Mouse (Mus musculus): ENCODE results near the gene Olfr1344. TPM values are rescaled to one million over a fixed set of nuclear protein-coding genes. Genes with fewer than 3 reads are reported as not detected.
A peak's percentile ranks its signal among the peaks of the same experiment; 100 is the strongest.

Olfr1344 gene
- 0.19 TPM in 1 of 2 replicates, not detected in the other for polyA plus RNA-seq (2016; fragmentation: Nextera tagmentation; extraction: Ambion mirVana)

GRCm38 (mm10) chr7:6438388-6438787, at the start of gene Olfr1344:
TSS of gene Olfr1344 (plus strand) at chr7:6438688.
- 84% methylated on average over 3 of the region's 3 CpGs for WGBS
- no peaks in the 10 kb centered on the region for H3K27me3 ChIP-seq (ENCODE audit: low read depth, poor library complexity, severe bottlenecking)
- no peaks in the 10 kb centered on the region for H3K36me3 ChIP-seq
- H3K27ac ChIP-seq (replicated peaks): no peak within 1 kb of the TSS
- peaks cover 15% of the 10 kb centered on the region for H3K4me1 ChIP-seq
- H3K4me3 ChIP-seq: no peak within 1 kb of the TSS
- DNase-seq (ENCODE audit: low spot score): no peak
- H3K9me3 ChIP-seq (replicated peaks): 0 out of 2 replicates have a peak, but pooled peaks cover 6% of the 10 kb centered on the region

GRCm38 (mm10) chr7:6388971-6389370, 49.5 kb upstream of the Olfr1344 start:
- peaks cover 6% of the 10 kb centered on the region for H3K4me1 ChIP-seq
- H3K4me3 ChIP-seq: no peak overlapping the region
- no peaks in the 10 kb centered on the region for H3K27me3 ChIP-seq (ENCODE audit: low read depth, poor library complexity, severe bottlenecking)

GRCm38 (mm10) chr7:6389449-6389848, 49.0 kb upstream of the Olfr1344 start:
- Histone ChIP-seq H3K9me3 (replicated peaks) (peaks cover 9% of the 10 kb centered on the region; the same call in 1 of the 2 replicates), H3K4me1 (peaks cover under 1% of the 10 kb centered on the region; the same call in 1 of the 2 replicates), H3K27ac (replicated peaks) (no peak overlapping the region), H3K4me3 (no peak overlapping the region), H3K27me3 (ENCODE audit: low read depth, poor library complexity, severe bottlenecking) (no peaks in the 10 kb centered on the region), H3K36me3 (peaks cover 63% of the 10 kb centered on the region)
- WGBS: 66% methylated on average over 5 of the region's 5 CpGs
- no peak for DNase-seq (ENCODE audit: low spot score)

More at GRCm38 (mm10) chr7:6388971-6389370, 49.5 kb upstream of the Olfr1344 start:
- peaks cover 9% of the 10 kb centered on the region; the same call in 1 of the 2 replicates for H3K9me3 ChIP-seq (replicated peaks)
- peaks cover 58% of the 10 kb centered on the region for H3K36me3 ChIP-seq
- H3K27ac ChIP-seq (replicated peaks): no peak overlapping the region
- 89% methylated on average over 5 of the region's 5 CpGs for WGBS
- no peak for DNase-seq (ENCODE audit: low spot score)

- WGBS: 30% methylated on average over 25 of the region's 25 CpGs
- peaks cover 12% of the 10 kb centered on the region for H3K4me1 ChIP-seq
- peaks cover 23% of the 10 kb centered on the region for H3K36me3 ChIP-seq
- no peaks in the 10 kb centered on the region; the same call in 1 of the 2 replicates for H3K9me3 ChIP-seq (replicated peaks)
- H3K4me3 ChIP-seq: peak within 1 kb of the TSS; percentile 58
- DNase-seq (ENCODE audit: low spot score): peak; percentile 59
- peak within 1 kb of the TSS; percentile 71; the same call in 1 of the 2 replicates for H3K27ac ChIP-seq (replicated peaks)
- no peaks in the 10 kb centered on the region for H3K27me3 ChIP-seq (ENCODE audit: low read depth, poor library complexity, severe bottlenecking)
Measured at GRCm38 (mm10) chr7:6397996-6398975, 40.2 kb upstream of the Olfr1344 start, which contains the start of gene Smim17. TSS of gene Smim17 (plus strand) at chr7:6398715.

GRCm38 (mm10) chr7:6410043-6410442, 28.4 kb upstream of the Olfr1344 start, which contains the start of gene Gm20715:
TSS of gene Gm20715 (plus strand) at chr7:6410277.
- no peak within 1 kb of the TSS for H3K27ac ChIP-seq (replicated peaks)
- WGBS: 3% methylated on average over 17 of the region's 17 CpGs
- H3K36me3 ChIP-seq: no peaks in the 10 kb centered on the region
- peak; percentile 86 for DNase-seq (ENCODE audit: low spot score)
- peaks cover 4% of the 10 kb centered on the region for H3K4me1 ChIP-seq
- no peak within 1 kb of the TSS for H3K4me3 ChIP-seq
- no peaks in the 10 kb centered on the region for H3K27me3 ChIP-seq (ENCODE audit: low read depth, poor library complexity, severe bottlenecking)
- no peaks in the 10 kb centered on the region for H3K9me3 ChIP-seq (replicated peaks)

GRCm38 (mm10) chr7:6414626-6415441, 23.7 kb upstream of the Olfr1344 start:
- 7% methylated on average over 21 of the region's 22 CpGs for WGBS
- no peak overlapping the region for H3K27ac ChIP-seq (replicated peaks)
- H3K4me3 ChIP-seq: peak overlapping the region; percentile 43
- no peaks in the 10 kb centered on the region for H3K36me3 ChIP-seq
- H3K4me1 ChIP-seq: peaks cover 6% of the 10 kb centered on the region
- DNase-seq (ENCODE audit: low spot score): peak; percentile 15
- H3K27me3 ChIP-seq (ENCODE audit: low read depth, poor library complexity, severe bottlenecking): no peaks in the 10 kb centered on the region
- no peaks in the 10 kb centered on the region for H3K9me3 ChIP-seq (replicated peaks)

GRCm38 (mm10) chr7:6415442-6415787, 23.1 kb upstream of the Olfr1344 start:
- peaks cover 6% of the 10 kb centered on the region for H3K4me1 ChIP-seq
- H3K27me3 ChIP-seq (ENCODE audit: low read depth, poor library complexity, severe bottlenecking): no peaks in the 10 kb centered on the region
- DNase-seq (ENCODE audit: low spot score): no peak
- no peak overlapping the region for H3K27ac ChIP-seq (replicated peaks)
- 15% methylated on average over 8 of the region's 8 CpGs for WGBS
- H3K36me3 ChIP-seq: no peaks in the 10 kb centered on the region
- no peaks in the 10 kb centered on the region for H3K9me3 ChIP-seq (replicated peaks)
- peak overlapping the region; percentile 43 for H3K4me3 ChIP-seq

GRCm38 (mm10) chr7:6419894-6420293, 18.6 kb upstream of the Olfr1344 start:
- 77% methylated on average over 6 of the region's 6 CpGs for WGBS
- Histone ChIP-seq H3K27ac (replicated peaks) (no peak overlapping the region), H3K27me3 (ENCODE audit: low read depth, poor library complexity, severe bottlenecking) (no peaks in the 10 kb centered on the region), H3K9me3 (replicated peaks) (peaks cover 5% of the 10 kb centered on the region; the same call in 1 of the 2 replicates), H3K4me1 (peaks cover 3% of the 10 kb centered on the region), H3K36me3 (no peaks in the 10 kb centered on the region), H3K4me3 (no peak overlapping the region)
- no peak for DNase-seq (ENCODE audit: low spot score)

GRCm38 (mm10) chr7:6429381-6429780, 9.1 kb upstream of the Olfr1344 start:
- Histone ChIP-seq H3K9me3 (replicated peaks) (peaks cover 22% of the 10 kb centered on the region), H3K27me3 (ENCODE audit: low read depth, poor library complexity, severe bottlenecking) (no peaks in the 10 kb centered on the region), H3K4me1 (peaks cover 1% of the 10 kb centered on the region; the same call in 1 of the 2 replicates), H3K4me3 (no peak overlapping the region), H3K27ac (replicated peaks) (no peak overlapping the region), H3K36me3 (no peaks in the 10 kb centered on the region)
- no peak for DNase-seq (ENCODE audit: low spot score)
- WGBS: 86% methylated on average over 3 of the region's 3 CpGs

GRCm38 (mm10) chr7:6430342-6430741, 8.1 kb upstream of the Olfr1344 start:
- H3K9me3 ChIP-seq (replicated peaks): peaks cover 21% of the 10 kb centered on the region
- 46% methylated on average over 2 of the region's 2 CpGs for WGBS
- no peak for DNase-seq (ENCODE audit: low spot score)

GRCm38 (mm10) chr7:6441173-6441572, 2.7 kb downstream of the Olfr1344 start:
- WGBS: 60% methylated on average over 2 of the region's 2 CpGs

More at GRCm38 (mm10) chr7:6430342-6430741, 8.1 kb upstream of the Olfr1344 start:
- Histone ChIP-seq H3K4me1 (peaks cover 9% of the 10 kb centered on the region), H3K27ac (replicated peaks) (no peak overlapping the region), H3K27me3 (ENCODE audit: low read depth, poor library complexity, severe bottlenecking) (no peaks in the 10 kb centered on the region), H3K36me3 (no peaks in the 10 kb centered on the region), H3K4me3 (no peak overlapping the region)

GRCm38 (mm10) chr7:6447771-6448170, 9.3 kb downstream of the Olfr1344 start:
- WGBS: 89% methylated on average over 5 of the region's 5 CpGs
- H3K36me3 ChIP-seq: no peaks in the 10 kb centered on the region
- DNase-seq (ENCODE audit: low spot score): no peak
- H3K4me3 ChIP-seq: no peak overlapping the region
- H3K27me3 ChIP-seq (ENCODE audit: low read depth, poor library complexity, severe bottlenecking): no peaks in the 10 kb centered on the region
- peaks cover 16% of the 10 kb centered on the region; the same call in 1 of the 2 replicates for H3K9me3 ChIP-seq (replicated peaks)
- no peak overlapping the region for H3K27ac ChIP-seq (replicated peaks)
- no peaks in the 10 kb centered on the region for H3K4me1 ChIP-seq

More at GRCm38 (mm10) chr7:6441173-6441572, 2.7 kb downstream of the Olfr1344 start:
- Histone ChIP-seq H3K9me3 (replicated peaks) (0 out of 2 replicates have a peak, but pooled peaks cover 6% of the 10 kb centered on the region), H3K27me3 (ENCODE audit: low read depth, poor library complexity, severe bottlenecking) (no peaks in the 10 kb centered on the region), H3K4me1 (no peaks in the 10 kb centered on the region; the same call in 1 of the 2 replicates), H3K27ac (replicated peaks) (no peak overlapping the region), H3K36me3 (no peaks in the 10 kb centered on the region), H3K4me3 (no peak overlapping the region)
- no peak for DNase-seq (ENCODE audit: low spot score)
